Mouse (Mus musculus) limb, embryonic 15.5 days (tissue): ENCODE measurements around the gene Nradd. TPM values are rescaled to one million over a fixed set of nuclear protein-coding genes. Genes with fewer than 3 reads are reported as not detected.

Experiments
- ATAC-seq: fragments of 200-750 bp; cut with Nextera tagmentation; 2 replicates; pipeline ENCODE4 v1.8.0; 2017; ENCODE audit warnings: low read depth, moderate TSS enrichment; ENCODE audit not compliant: insufficient number of reproducible peaks, low FRiP score, low TSS enrichment
- H3K27ac ChIP-seq: fragments of 300-500 bp; sonication (generic); 2 replicates; pipeline ENCODE4 v1.5.1; 2015; ENCODE audit warnings: moderate library complexity, mild to moderate bottlenecking, inconsistent platforms
- H3K27me3 ChIP-seq: fragments of 300-500 bp; sonication (generic); 2 replicates; pipeline ENCODE4 v1.6.1; 2015; ENCODE audit warnings: inconsistent platforms
- H3K36me3 ChIP-seq: fragments of 300-500 bp; sonication (generic); 2 replicates; pipeline ENCODE4 v1.6.1; 2015; ENCODE audit warnings: inconsistent platforms
- H3K4me1 ChIP-seq: fragments of 300-500 bp; sonication (generic); 2 replicates; pipeline ENCODE4 v1.6.1; 2015; ENCODE audit warnings: inconsistent platforms
- H3K4me2 ChIP-seq: fragments of 300-500 bp; sonication (generic); 2 replicates; pipeline ENCODE4 v1.6.1; 2015; ENCODE audit warnings: mild to moderate bottlenecking, inconsistent platforms
- H3K4me3 ChIP-seq: fragments of 300-500 bp; sonication (generic); 2 replicates; pipeline ENCODE4 v1.5.1; 2015; ENCODE audit warnings: mild to moderate bottlenecking, inconsistent platforms
- H3K9ac ChIP-seq: fragments of 300-500 bp; sonication (generic); 2 replicates; pipeline ENCODE4 v1.6.1; 2015; ENCODE audit warnings: inconsistent platforms
- H3K9me3 ChIP-seq: fragments of 300-500 bp; sonication (generic); 2 replicates; pipeline ENCODE4 v1.6.1; 2016; ENCODE audit warnings: inconsistent platforms
- WGBS: fragments of 180-500 bp; shearing (Covaris S2); methylation state at CpG from one replicate; pipeline ENCODE4 v1.1.7; 2015; 5-methylcytosine and 5-hydroxymethylcytosine counted together
- polyA plus RNA-seq: library from polyadenylated mRNA; unstranded; fragments of >200 nt; fragmentation: Nextera tagmentation; extraction: Ambion mirVana; gene quantifications from 2 replicates; pipeline ENCODE4 v1.2.1, GENCODE M21; 2015

Nradd gene
- polyA plus RNA-seq, 1 experiment from 2014 or later, result 43.5 TPM

DNA sequence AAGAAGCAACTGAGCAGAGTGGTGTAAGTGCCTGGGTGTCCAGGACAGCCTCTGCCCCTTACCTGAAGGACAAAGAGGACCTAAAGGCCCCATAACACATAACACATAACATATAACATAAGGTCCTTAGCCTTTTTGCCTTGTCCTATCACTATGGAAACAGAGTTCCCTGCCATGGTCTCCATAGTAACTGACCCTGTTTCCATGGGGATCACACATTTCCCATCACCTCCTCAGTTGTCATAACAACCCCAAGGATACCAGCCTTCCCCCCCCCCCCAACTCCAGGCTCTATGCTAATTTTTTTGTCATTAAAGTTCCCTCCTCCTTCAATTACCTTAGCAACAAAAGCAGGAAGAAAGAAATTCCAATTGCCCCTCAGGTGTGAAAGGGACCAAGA, 25.5 kb upstream of the Nradd start:
- peaks cover 26% of the 10 kb centered on the region for H3K4me1 ChIP-seq
- H3K4me2 ChIP-seq, result no peak overlapping the region
- H3K27me3 ChIP-seq, result peaks cover 38% of the 10 kb centered on the region
- H3K9ac ChIP-seq, result no peak overlapping the region
- no peaks in the 10 kb centered on the region for H3K9me3 ChIP-seq
- H3K27ac ChIP-seq, result no peak overlapping the region
- ATAC-seq, result no peak
- H3K36me3 ChIP-seq, result no peaks in the 10 kb centered on the region
- no peak overlapping the region for H3K4me3 ChIP-seq

DNA sequence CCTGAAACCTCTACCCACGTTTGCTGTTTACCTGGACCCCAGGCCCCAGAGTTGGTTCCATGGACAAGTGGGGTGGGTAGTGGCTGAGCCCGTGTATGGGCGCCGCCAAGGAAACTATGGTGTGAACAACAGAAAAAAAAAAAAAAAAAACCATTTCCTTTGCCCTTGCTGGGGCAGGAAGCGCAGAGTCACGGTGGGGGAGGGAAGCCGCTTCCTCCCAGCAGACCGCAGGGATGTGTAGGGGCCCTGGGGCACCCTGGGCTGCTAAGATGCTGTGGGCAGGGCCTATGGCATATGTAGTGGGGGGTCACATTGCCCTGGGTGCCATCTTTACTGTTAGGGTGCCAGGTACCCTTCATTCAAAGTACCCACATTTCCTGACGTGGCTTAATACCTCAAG, 21.0 kb upstream of the Nradd start:
- no peak overlapping the region for H3K4me3 ChIP-seq
- no peaks in the 10 kb centered on the region for H3K9me3 ChIP-seq
- H3K9ac ChIP-seq, result no peak overlapping the region
- no peak overlapping the region for H3K27ac ChIP-seq
- no peaks in the 10 kb centered on the region for H3K4me1 ChIP-seq
- H3K4me2 ChIP-seq, result no peak overlapping the region
- no peaks in the 10 kb centered on the region for H3K36me3 ChIP-seq
- peaks cover 3% of the 10 kb centered on the region; the same call in 1 of the 2 replicates for H3K27me3 ChIP-seq
- ATAC-seq, result no peak
- WGBS, result 71% methylated on average over 9 of the region's 9 CpGs

DNA sequence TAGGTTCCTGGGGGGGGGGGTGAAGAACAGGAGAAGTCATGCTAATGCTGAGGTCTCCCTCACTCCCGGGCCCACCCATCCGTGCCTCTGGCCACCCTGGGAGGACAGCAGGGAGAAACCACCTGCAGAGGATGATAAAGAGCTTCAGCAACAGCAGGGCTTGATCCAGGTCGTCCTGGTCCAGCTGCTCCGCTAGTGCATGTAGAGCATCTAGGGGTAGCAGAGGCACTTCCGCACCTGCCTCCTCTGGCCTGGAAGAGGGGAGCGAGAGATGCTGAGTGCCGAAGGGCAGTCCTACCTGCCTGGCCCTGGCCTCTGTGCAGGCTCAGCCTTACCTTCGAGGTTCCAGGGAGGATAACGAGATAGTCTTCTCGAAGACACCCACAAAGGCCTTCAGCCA, 20.0 kb upstream of the Nradd start:
- no peaks in the 10 kb centered on the region for H3K9me3 ChIP-seq
- H3K4me1 ChIP-seq, result no peaks in the 10 kb centered on the region
- H3K4me3 ChIP-seq, result no peak overlapping the region
- no peak overlapping the region for H3K4me2 ChIP-seq
- 84% methylated on average over 10 of the region's 10 CpGs for WGBS
- no peaks in the 10 kb centered on the region for H3K36me3 ChIP-seq
- no peaks in the 10 kb centered on the region; the same call in 1 of the 2 replicates for H3K27me3 ChIP-seq
- no peak overlapping the region for H3K27ac ChIP-seq
- H3K9ac ChIP-seq, result no peak overlapping the region
- no peak for ATAC-seq

DNA sequence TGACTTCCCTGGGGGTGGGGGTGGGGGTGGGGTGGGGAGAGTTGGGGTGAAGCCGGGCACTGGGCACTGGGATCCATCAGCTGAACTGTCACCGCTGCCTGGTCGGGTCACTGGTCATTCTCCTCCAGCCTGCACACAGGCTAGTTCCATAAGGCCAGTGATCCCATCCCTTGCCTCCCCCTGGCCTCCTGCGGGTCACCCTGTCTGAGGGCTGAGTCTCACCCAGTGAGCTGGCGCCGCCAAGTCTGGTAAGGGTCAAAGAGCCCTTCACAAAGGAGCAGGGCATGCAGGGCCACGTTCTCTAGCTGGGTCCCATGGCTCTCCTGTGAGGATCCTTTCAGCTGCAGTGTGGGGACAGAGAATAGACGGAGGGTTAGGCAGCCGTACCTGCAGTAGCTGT, 19.5 kb upstream of the Nradd start:
- Histone ChIP-seq H3K4me3 (no peak overlapping the region), H3K36me3 (no peaks in the 10 kb centered on the region), H3K9me3 (no peaks in the 10 kb centered on the region), H3K9ac (no peak overlapping the region), H3K27me3 (no peaks in the 10 kb centered on the region; the same call in 1 of the 2 replicates), H3K4me2 (no peak overlapping the region), H3K4me1 (no peaks in the 10 kb centered on the region), H3K27ac (no peak overlapping the region)
- 63% methylated on average over 9 of the region's 9 CpGs for WGBS
- ATAC-seq, result no peak

DNA sequence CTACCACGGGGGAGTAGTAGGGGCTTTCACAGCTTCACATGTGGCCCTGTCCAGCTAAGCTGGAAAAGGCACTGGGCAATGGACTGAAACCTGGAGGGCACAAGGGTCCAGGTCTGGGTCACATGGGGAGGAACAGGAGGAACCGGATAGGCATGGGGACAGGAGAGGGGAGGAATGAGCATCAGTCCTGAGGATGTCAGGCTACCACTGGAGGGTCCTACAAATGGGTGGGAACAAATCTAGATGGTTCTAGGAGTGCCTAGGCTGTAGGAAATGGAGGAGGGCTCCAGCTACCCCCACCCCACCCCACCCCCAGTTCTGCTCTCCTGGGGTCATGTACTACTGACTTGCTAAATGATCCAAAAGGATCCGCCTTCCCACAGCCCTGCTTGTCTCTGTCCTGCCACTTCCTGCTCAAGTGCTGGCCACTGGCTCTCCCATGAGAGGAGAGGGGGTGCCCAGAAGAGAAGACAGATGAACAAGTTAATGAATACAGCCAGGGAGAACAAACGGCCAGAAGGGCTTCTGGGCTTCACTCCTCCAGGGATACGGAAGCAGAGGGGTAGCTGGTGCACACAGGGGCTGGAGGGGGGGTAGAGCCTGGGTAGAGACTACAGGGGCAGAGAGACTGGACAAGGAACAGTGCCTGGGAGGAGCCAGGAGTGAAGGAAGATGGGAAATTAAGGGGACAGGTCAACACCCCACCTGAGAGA, 18.7 kb upstream of the Nradd start:
- Histone ChIP-seq H3K27me3 (no peaks in the 10 kb centered on the region; the same call in 1 of the 2 replicates), H3K4me2 (no peak overlapping the region), H3K9ac (no peak overlapping the region), H3K4me1 (no peaks in the 10 kb centered on the region), H3K27ac (no peak overlapping the region), H3K36me3 (no peaks in the 10 kb centered on the region; the same call in 1 of the 2 replicates), H3K4me3 (no peak overlapping the region), H3K9me3 (no peaks in the 10 kb centered on the region)
- ATAC-seq, result no peak
- 43% methylated on average over 5 of the region's 5 CpGs for WGBS

DNA sequence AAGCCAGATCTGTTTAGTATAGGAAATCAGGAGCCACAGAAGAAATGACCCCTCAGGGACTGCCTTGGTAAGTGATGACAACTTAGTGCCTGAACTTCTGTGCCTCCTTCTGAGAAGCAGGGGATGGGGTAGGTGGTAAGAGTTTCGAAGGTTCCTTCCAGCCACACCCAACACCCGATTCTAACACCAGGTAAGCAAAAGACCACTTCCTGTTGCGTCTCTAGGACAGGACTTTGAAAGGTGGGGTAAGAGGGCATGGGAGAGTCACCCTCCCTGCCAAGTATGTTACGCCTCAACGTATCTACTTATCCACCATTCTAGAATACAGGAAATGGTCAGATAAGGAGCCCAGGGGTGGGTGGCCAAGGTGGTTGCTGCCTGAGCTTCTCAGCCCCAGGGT, 16.8 kb upstream of the Nradd start:
- WGBS, result 87% methylated on average over 5 of the region's 5 CpGs
- no peak overlapping the region for H3K4me2 ChIP-seq
- no peak for ATAC-seq

DNA sequence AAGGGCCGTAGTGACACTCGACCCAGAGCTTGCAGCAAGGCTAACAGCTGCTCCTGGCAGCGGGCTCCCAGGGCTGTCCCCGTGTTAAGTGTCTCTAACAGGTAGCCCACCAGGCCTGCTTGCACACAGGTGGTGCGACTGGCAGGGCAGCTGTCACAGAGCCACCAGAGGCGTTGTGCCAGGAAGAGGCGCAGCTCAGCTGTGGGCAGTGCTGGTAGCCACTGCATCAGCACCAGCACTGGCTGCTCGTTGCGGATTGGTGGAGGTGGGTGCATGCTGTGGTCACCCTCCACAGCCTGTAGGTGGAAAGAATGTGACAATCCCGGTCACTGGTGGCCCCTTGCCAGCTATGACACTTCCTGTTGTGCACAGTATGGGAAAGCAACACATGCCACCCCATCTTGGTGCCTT, 14.4 kb upstream of the Nradd start:
- H3K4me3 ChIP-seq, result no peak overlapping the region
- H3K27ac ChIP-seq, result no peak overlapping the region
- WGBS, result 85% methylated on average over 10 of the region's 10 CpGs
- ATAC-seq, result no peak
- no peaks in the 10 kb centered on the region for H3K9me3 ChIP-seq
- peaks cover 18% of the 10 kb centered on the region for H3K27me3 ChIP-seq
- H3K4me1 ChIP-seq, result no peaks in the 10 kb centered on the region
- H3K9ac ChIP-seq, result no peak overlapping the region
- H3K36me3 ChIP-seq, result no peaks in the 10 kb centered on the region; the same call in 1 of the 2 replicates
- no peak overlapping the region for H3K4me2 ChIP-seq

More for the DNA sequence above, 16.8 kb upstream of the Nradd start:
- no peak overlapping the region for H3K4me3 ChIP-seq
- H3K9ac ChIP-seq, result no peak overlapping the region
- no peaks in the 10 kb centered on the region; the same call in 1 of the 2 replicates for H3K36me3 ChIP-seq
- no peaks in the 10 kb centered on the region for H3K4me1 ChIP-seq
- peaks cover 4% of the 10 kb centered on the region; the same call in 1 of the 2 replicates for H3K27me3 ChIP-seq
- no peak overlapping the region for H3K27ac ChIP-seq
- H3K9me3 ChIP-seq, result no peaks in the 10 kb centered on the region

DNA sequence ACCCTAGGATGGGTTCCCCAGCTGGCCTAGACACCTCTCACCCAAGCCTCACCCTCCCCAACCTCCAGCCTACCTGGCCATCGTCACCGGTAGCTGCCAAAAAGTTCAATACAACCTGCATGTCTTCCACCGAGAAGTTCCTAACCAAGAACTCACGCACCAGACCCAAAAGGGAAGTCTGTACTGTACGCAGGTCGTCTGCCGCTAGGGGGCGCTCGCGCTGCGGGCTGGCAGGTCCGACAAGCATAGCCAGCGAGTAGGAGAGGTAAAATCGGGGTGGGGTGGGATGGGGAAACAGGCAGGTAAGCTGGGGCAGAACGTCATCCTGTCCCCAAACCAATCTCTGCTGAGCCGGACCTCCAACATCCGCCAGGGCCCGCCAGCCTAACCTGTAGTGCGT, 11.0 kb upstream of the Nradd start:
- no peaks in the 10 kb centered on the region for H3K9me3 ChIP-seq
- no peak overlapping the region for H3K4me2 ChIP-seq
- no peak overlapping the region for H3K27ac ChIP-seq
- H3K36me3 ChIP-seq, result no peaks in the 10 kb centered on the region; the same call in 1 of the 2 replicates
- H3K4me1 ChIP-seq, result peaks cover 11% of the 10 kb centered on the region
- no peak overlapping the region for H3K9ac ChIP-seq
- no peak overlapping the region for H3K4me3 ChIP-seq
- peaks cover 52% of the 10 kb centered on the region for H3K27me3 ChIP-seq
- WGBS, result 7% methylated on average over 19 of the region's 19 CpGs
- no peak for ATAC-seq

DNA sequence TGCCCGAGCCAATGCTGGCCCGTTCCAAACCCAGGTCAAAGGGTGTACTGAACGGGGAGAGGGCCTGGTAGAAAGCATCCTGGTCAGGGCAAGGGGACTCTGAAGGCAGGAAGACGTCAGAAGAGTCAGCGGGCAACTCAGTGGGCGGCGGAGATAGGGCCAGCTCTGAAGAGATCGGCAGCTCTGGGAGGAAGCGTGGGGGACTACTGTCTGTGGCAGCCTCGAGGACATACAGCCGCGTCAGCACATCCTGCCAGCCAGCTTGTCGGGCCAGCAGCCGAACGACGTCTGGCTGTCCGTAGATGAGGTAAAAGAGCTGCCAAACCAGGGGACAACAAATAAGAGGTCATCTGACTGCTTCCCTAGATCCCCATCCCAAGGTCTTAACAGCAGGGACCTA, 9.6 kb upstream of the Nradd start:
- 81% methylated on average over 17 of the region's 17 CpGs for WGBS
- no peak overlapping the region for H3K4me2 ChIP-seq
- H3K27me3 ChIP-seq, result peaks cover 53% of the 10 kb centered on the region
- no peak overlapping the region for H3K9ac ChIP-seq
- no peak overlapping the region for H3K4me3 ChIP-seq
- H3K9me3 ChIP-seq, result no peaks in the 10 kb centered on the region
- H3K36me3 ChIP-seq, result no peaks in the 10 kb centered on the region; the same call in 1 of the 2 replicates
- peaks cover 11% of the 10 kb centered on the region for H3K4me1 ChIP-seq
- no peak for ATAC-seq
- no peak overlapping the region for H3K27ac ChIP-seq

DNA sequence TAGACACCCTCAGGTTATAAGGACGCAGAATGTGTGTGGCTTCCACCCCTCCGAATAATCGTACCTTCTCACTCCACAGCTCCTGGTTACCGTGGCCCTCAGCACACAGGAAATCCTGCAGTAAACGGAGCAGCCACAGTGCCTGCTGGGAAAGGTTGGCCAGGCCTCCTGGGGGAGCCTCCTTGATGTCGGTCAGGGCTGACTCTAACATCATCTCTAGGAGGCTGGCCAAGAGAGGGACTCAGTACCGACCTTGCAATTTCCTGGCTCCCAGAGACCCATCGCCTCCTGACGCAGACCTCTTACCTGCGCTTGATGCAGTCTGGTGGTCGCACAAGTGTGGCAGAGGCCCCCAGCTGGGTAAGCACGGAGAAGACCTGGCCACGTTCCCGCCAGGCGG, 8.4 kb upstream of the Nradd start:
- Histone ChIP-seq H3K27me3 (peaks cover 53% of the 10 kb centered on the region), H3K4me1 (peaks cover 11% of the 10 kb centered on the region), H3K9ac (no peak overlapping the region), H3K27ac (no peak overlapping the region), H3K9me3 (no peaks in the 10 kb centered on the region), H3K4me2 (no peak overlapping the region), H3K4me3 (no peak overlapping the region), H3K36me3 (no peaks in the 10 kb centered on the region)
- 74% methylated on average over 15 of the region's 15 CpGs for whole genome bisulfite sequencing
- no peak for ATAC-seq

DNA sequence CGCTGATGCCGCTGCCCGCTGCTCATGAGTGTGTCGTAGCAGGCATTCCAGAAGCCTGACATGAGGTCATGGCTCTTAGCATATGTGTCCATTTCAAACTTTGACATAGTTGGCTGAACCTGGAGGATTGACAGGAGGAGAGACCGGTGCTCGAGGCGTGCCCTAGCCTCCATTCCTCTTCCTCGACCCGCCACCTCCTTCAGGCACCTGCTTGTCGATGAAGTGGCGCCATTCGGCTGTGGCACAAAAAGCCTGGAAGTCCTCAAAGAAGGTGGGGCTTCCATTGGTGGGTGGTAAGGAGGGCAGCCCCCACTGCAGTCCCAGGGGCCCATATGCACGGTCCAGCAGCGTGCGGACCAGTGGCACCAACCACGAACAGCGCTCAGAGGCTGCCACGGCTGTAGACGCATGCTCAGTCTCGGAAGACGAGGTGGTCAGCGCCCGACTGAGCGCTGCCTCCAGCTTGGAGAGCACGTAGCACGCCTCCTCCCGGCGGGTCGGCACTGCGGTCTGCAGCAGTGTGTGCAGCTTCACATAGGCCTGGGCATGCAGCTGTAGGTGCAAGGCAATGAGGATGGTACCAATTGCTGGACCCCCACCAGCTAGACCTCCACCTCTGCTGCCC, 7.5 kb upstream of the Nradd start:
- ATAC-seq, result no peak
- Histone ChIP-seq H3K27me3 (peaks cover 49% of the 10 kb centered on the region), H3K9ac (no peak overlapping the region), H3K4me2 (peak overlapping the region; percentile 40), H3K9me3 (no peaks in the 10 kb centered on the region), H3K36me3 (no peaks in the 10 kb centered on the region), H3K27ac (no peak overlapping the region), H3K4me3 (peak overlapping the region; percentile 20), H3K4me1 (peaks cover 11% of the 10 kb centered on the region)
- WGBS, result 14% methylated on average over 30 of the region's 30 CpGs

DNA sequence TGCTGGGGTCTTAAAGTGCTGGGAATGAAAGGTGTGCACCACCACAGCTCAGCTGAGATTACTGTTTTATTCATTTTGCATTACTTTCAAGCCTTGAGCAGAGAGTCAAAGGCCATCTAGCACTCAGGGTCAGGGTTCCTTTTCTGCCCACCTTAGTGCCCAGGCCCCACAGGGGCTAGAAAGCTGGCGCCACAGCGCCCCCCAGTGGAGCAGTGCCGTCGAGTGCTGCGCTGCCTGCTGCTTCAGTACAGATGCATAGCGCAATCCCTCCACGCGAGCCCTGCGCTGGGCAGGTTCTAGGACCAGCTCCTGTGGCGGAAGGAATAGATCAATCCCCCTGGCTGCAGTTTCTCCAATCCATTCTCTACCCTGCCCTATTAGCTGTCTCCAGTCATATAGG, 6.9 kb upstream of the Nradd start:
- peaks cover 11% of the 10 kb centered on the region for H3K4me1 ChIP-seq
- 13% methylated on average over 10 of the region's 10 CpGs for WGBS
- peaks cover 49% of the 10 kb centered on the region for H3K27me3 ChIP-seq
- no peaks in the 10 kb centered on the region for H3K36me3 ChIP-seq
- H3K9me3 ChIP-seq, result no peaks in the 10 kb centered on the region
- peak overlapping the region; percentile 20; the same call in 1 of the 2 replicates for H3K4me3 ChIP-seq
- H3K27ac ChIP-seq, result no peak overlapping the region
- H3K4me2 ChIP-seq, result peak overlapping the region; percentile 40
- ATAC-seq, result no peak
- no peak overlapping the region for H3K9ac ChIP-seq
